Mouse (Mus musculus) midbrain, embryonic 14.5 days (tissue): ENCODE results near the gene Cisd3. TPM values are rescaled to one million over a fixed set of nuclear protein-coding genes. Genes with fewer than 3 reads are reported as not detected.
A peak's percentile ranks its signal among the peaks of the same experiment; 100 is the strongest.

Source experiments
- ATAC-seq: fragments of 200-750 bp; cut with Nextera tagmentation; 2 replicates; pipeline ENCODE4 v1.8.0; 2017; ENCODE audit warnings: moderate number of reproducible peaks, moderate library complexity; ENCODE audit not compliant: low FRiP score, low TSS enrichment
- DNase-seq: peaks from one replicate; pipeline ENCODE4 v3.0.0-alpha.2; 2015
- H3K27ac ChIP-seq: fragments of 300-500 bp; sonication (generic); replicated peaks from 2 replicates; pipeline ENCODE4 v1.5.1; 2014; ENCODE audit warnings: mild to moderate bottlenecking, low read depth, low read length, moderate library complexity
- H3K27me3 ChIP-seq: fragments of 300-500 bp; sonication (generic); 2 replicates; pipeline ENCODE4 v1.6.1; 2014; ENCODE audit warnings: low read length, control low read depth, mixed read lengths; ENCODE audit not compliant: control insufficient read depth, insufficient read depth
- H3K36me3 ChIP-seq: fragments of 300-500 bp; sonication (generic); 2 replicates; pipeline ENCODE4 v1.6.1; 2014; ENCODE audit warnings: low read length, control low read depth; ENCODE audit not compliant: control insufficient read depth, insufficient read depth
- H3K4me1 ChIP-seq: fragments of 300-500 bp; sonication (generic); 2 replicates; pipeline ENCODE4 v1.6.1; 2014; ENCODE audit warnings: mild to moderate bottlenecking, antibody characterized with exemption, low read length, control low read depth; ENCODE audit not compliant: control insufficient read depth, insufficient read depth
- H3K4me2 ChIP-seq: fragments of 300-500 bp; sonication (generic); 2 replicates; pipeline ENCODE4 v1.6.1; 2014; ENCODE audit warnings: mild to moderate bottlenecking, low read length, moderate library complexity
- H3K4me3 ChIP-seq: fragments of 300-500 bp; sonication (generic); replicated peaks from 2 replicates; pipeline ENCODE4 v1.5.1; 2014; ENCODE audit warnings: low read depth, low read length
- H3K9ac ChIP-seq: fragments of 300-500 bp; sonication (generic); replicated peaks from 2 replicates; pipeline ENCODE4 v1.6.1; 2014; ENCODE audit warnings: mild to moderate bottlenecking, low read length, moderate library complexity
- H3K9me3 ChIP-seq: fragments of 300-500 bp; sonication (generic); 2 replicates; pipeline ENCODE4 v1.6.1; 2016; ENCODE audit warnings: low read length, control low read depth, mixed read lengths; ENCODE audit not compliant: control insufficient read depth
- WGBS: fragments of 180-500 bp; shearing (Covaris S2); extraction: QIAGEN DNeasy Blood & Tissue Kit; methylation state at CpG from one replicate; pipeline ENCODE4 v1.1.7; 2014; 5-methylcytosine and 5-hydroxymethylcytosine counted together
- polyA plus RNA-seq: library from polyadenylated mRNA; unstranded; fragments of >200 nt; fragmentation: Nextera tagmentation; extraction: Ambion mirVana; gene quantifications from 2 replicates; pipeline ENCODE4 v1.2.1, GENCODE M21; 2014

Gene Cisd3
- polyA plus RNA-seq, 1 experiment from 2014 or later: 17.4 TPM

GRCm38 (mm10) chr11:97661648-97662133 is 23.9 kb upstream of the Cisd3 start:
- no peaks in the 10 kb centered on the region for H3K36me3 ChIP-seq

GRCm38 (mm10) chr11:97662207-97662892 is 23.3 kb upstream of the Cisd3 start:
- no peak for ATAC-seq
- Histone ChIP-seq H3K4me1 (peaks cover 36% of the 10 kb centered on the region), H3K27ac (no peak overlapping the region), H3K27me3 (peaks cover 18% of the 10 kb centered on the region), H3K9me3 (no peaks in the 10 kb centered on the region), H3K36me3 (peaks cover 5% of the 10 kb centered on the region; the same call in 1 of the 2 replicates), H3K9ac (peak overlapping the region; percentile 88; the same call in 1 of the 2 replicates), H3K4me2 (peak overlapping the region; percentile 79), H3K4me3 (peak overlapping the region; percentile 87)
- no peak for DNase-seq
- WGBS: 1% methylated on average over 21 of the region's 21 CpGs

More at GRCm38 (mm10) chr11:97661648-97662133, 23.9 kb upstream of the Cisd3 start:
- Histone ChIP-seq H3K27me3 (peaks cover 18% of the 10 kb centered on the region), H3K4me2 (peak overlapping the region; percentile 79), H3K4me3 (peak overlapping the region; percentile 87), H3K9ac (no peak overlapping the region), H3K9me3 (no peaks in the 10 kb centered on the region), H3K27ac (no peak overlapping the region), H3K4me1 (peaks cover 36% of the 10 kb centered on the region)
- under 1% methylated on average over 18 of the region's 20 CpGs for WGBS
- ATAC-seq (no peak), DNase-seq (no peak)

- DNase-seq (peak; percentile 95), ATAC-seq (peak; percentile 70)
- Histone ChIP-seq H3K27ac (peak within 1 kb of the TSS; percentile 88), H3K4me2 (peak within 1 kb of the TSS; percentile 79), H3K9ac (peak within 1 kb of the TSS; percentile 88), H3K9me3 (no peaks in the 10 kb centered on the region), H3K27me3 (peaks cover 18% of the 10 kb centered on the region), H3K4me1 (peaks cover 36% of the 10 kb centered on the region), H3K4me3 (peak within 1 kb of the TSS; percentile 87), H3K36me3 (peaks cover 9% of the 10 kb centered on the region)
- WGBS: under 1% methylated on average over 45 of the region's 76 CpGs
These were observed 22.6 kb upstream of the Cisd3 start, which contains the start of gene Mllt6 for GRCm38 (mm10) chr11:97662893-97663527. TSS of gene Mllt6 (plus strand) at chr11:97663414.

- peak overlapping the region; percentile 79 for H3K4me2 ChIP-seq
- H3K9ac ChIP-seq: peak overlapping the region; percentile 88
- DNase-seq: peak; percentile 67
- H3K4me3 ChIP-seq: peak overlapping the region; percentile 87
- peaks cover 16% of the 10 kb centered on the region for H3K36me3 ChIP-seq
- no peak for ATAC-seq
- H3K4me1 ChIP-seq: peaks cover 37% of the 10 kb centered on the region
- H3K27me3 ChIP-seq: peaks cover 18% of the 10 kb centered on the region
- WGBS: under 1% methylated on average over 35 of the region's 57 CpGs
- H3K27ac ChIP-seq: peak overlapping the region; percentile 88
- H3K9me3 ChIP-seq: no peaks in the 10 kb centered on the region
These were observed 21.9 kb upstream of the Cisd3 start for GRCm38 (mm10) chr11:97663528-97664338.

- ATAC-seq (no peak), DNase-seq (no peak)
- Histone ChIP-seq H3K36me3 (peaks cover 18% of the 10 kb centered on the region), H3K4me3 (peak overlapping the region; percentile 87), H3K27me3 (peaks cover 18% of the 10 kb centered on the region), H3K9ac (peak overlapping the region; percentile 88), H3K9me3 (no peaks in the 10 kb centered on the region), H3K27ac (no peak overlapping the region), H3K4me2 (peak overlapping the region; percentile 79), H3K4me1 (peaks cover 40% of the 10 kb centered on the region)
- WGBS: 0% methylated on average over 7 of the region's 8 CpGs
These were observed 21.3 kb upstream of the Cisd3 start for GRCm38 (mm10) chr11:97664339-97664665.

GRCm38 (mm10) chr11:97664771-97665240 is 20.8 kb upstream of the Cisd3 start:
- Histone ChIP-seq H3K9me3 (no peaks in the 10 kb centered on the region), H3K4me3 (peak overlapping the region; percentile 87), H3K9ac (no peak overlapping the region; the same call in 1 of the 2 replicates), H3K27me3 (peaks cover 18% of the 10 kb centered on the region), H3K27ac (no peak overlapping the region), H3K4me2 (peak overlapping the region; percentile 79), H3K4me1 (peaks cover 40% of the 10 kb centered on the region), H3K36me3 (peaks cover 23% of the 10 kb centered on the region)
- DNase-seq (no peak), ATAC-seq (no peak)
- 20% methylated on average over 6 of the region's 6 CpGs for WGBS

GRCm38 (mm10) chr11:97665431-97665830 is 20.2 kb upstream of the Cisd3 start:
- H3K4me3 ChIP-seq: no peak overlapping the region
- H3K27me3 ChIP-seq: peaks cover 18% of the 10 kb centered on the region
- H3K27ac ChIP-seq: no peak overlapping the region
- H3K4me1 ChIP-seq: peaks cover 44% of the 10 kb centered on the region
- peak overlapping the region; percentile 79; the same call in 1 of the 2 replicates for H3K4me2 ChIP-seq
- no peak overlapping the region for H3K9ac ChIP-seq
- WGBS: 88% methylated on average over 13 of the region's 13 CpGs
- H3K9me3 ChIP-seq: no peaks in the 10 kb centered on the region
- no peak for ATAC-seq
- peaks cover 30% of the 10 kb centered on the region for H3K36me3 ChIP-seq
- DNase-seq: no peak

GRCm38 (mm10) chr11:97666221-97666620 is 19.4 kb upstream of the Cisd3 start:
- H3K27me3 ChIP-seq: peaks cover 12% of the 10 kb centered on the region
- ATAC-seq (no peak), DNase-seq (no peak)
- no peak overlapping the region for H3K27ac ChIP-seq
- H3K4me3 ChIP-seq: no peak overlapping the region
- H3K4me2 ChIP-seq: no peak overlapping the region
- no peaks in the 10 kb centered on the region for H3K9me3 ChIP-seq
- 91% methylated on average over 7 of the region's 7 CpGs for WGBS
- peaks cover 38% of the 10 kb centered on the region for H3K36me3 ChIP-seq
- H3K4me1 ChIP-seq: peaks cover 36% of the 10 kb centered on the region
- no peak overlapping the region for H3K9ac ChIP-seq
